Mouse (Mus musculus) lung, embryonic 16.5 days (tissue): ENCODE results near the gene Tnrc6b. TPM values are rescaled to one million over a fixed set of nuclear protein-coding genes. Genes with fewer than 3 reads are reported as not detected.
"Not testable (repeated sequence)": the region's sequence is repeated elsewhere in the genome, so short reads cannot be mapped to it uniquely, and the experiment has no call there.

Experiments used
- ATAC-seq: fragments of 200-750 bp; cut with Nextera tagmentation; 2 replicates; pipeline ENCODE4 v1.8.0; 2017; ENCODE audit warnings: low read depth, mild to moderate bottlenecking, moderate library complexity
- H3K27ac ChIP-seq: fragments of 300-500 bp; sonication (generic); 2 replicates; pipeline ENCODE4 v1.5.1; 2014; ENCODE audit warnings: mild to moderate bottlenecking, control low read depth, low read length
- H3K27me3 ChIP-seq: fragments of 300-500 bp; sonication (generic); 2 replicates; pipeline ENCODE4 v1.6.1; 2014; ENCODE audit warnings: low read depth, low read length, mixed read lengths; ENCODE audit not compliant: control insufficient read depth, insufficient read depth
- H3K36me3 ChIP-seq: fragments of 300-500 bp; sonication (generic); 2 replicates; pipeline ENCODE4 v1.6.1; 2014; ENCODE audit warnings: low read length; ENCODE audit not compliant: control insufficient read depth, insufficient read depth
- H3K4me1 ChIP-seq: fragments of 300-500 bp; sonication (generic); replicated peaks from 2 replicates; pipeline ENCODE4 v1.6.1; 2014; ENCODE audit warnings: low read length, mixed read lengths; ENCODE audit not compliant: control insufficient read depth, insufficient read depth
- H3K4me2 ChIP-seq: fragments of 300-500 bp; sonication (generic); 2 replicates; pipeline ENCODE4 v1.6.1; 2014; ENCODE audit warnings: low read depth, low read length, control low read depth
- H3K4me3 ChIP-seq: fragments of 300-500 bp; sonication (generic); 2 replicates; pipeline ENCODE4 v1.5.1; 2014; ENCODE audit warnings: mild to moderate bottlenecking, low read length, control low read depth
- H3K9ac ChIP-seq: fragments of 300-500 bp; sonication (generic); 2 replicates; pipeline ENCODE4 v1.6.1; 2014; ENCODE audit warnings: low read length, control low read depth
- H3K9me3 ChIP-seq: fragments of 300-500 bp; sonication (generic); 2 replicates; pipeline ENCODE4 v1.6.1; 2016; ENCODE audit warnings: low read length; ENCODE audit not compliant: control insufficient read depth
- WGBS: fragments of 180-500 bp; shearing (Covaris S2); extraction: QIAGEN DNeasy Blood & Tissue Kit; methylation state at CpG from one replicate; pipeline ENCODE4 v1.1.7; 2014; 5-methylcytosine and 5-hydroxymethylcytosine counted together
- polyA plus RNA-seq: library from polyadenylated mRNA; unstranded; fragments of >200 nt; fragmentation: Nextera tagmentation; extraction: Ambion mirVana; gene quantifications from 2 replicates; pipeline ENCODE4 v1.2.1, GENCODE M21; 2015

Gene Tnrc6b
- polyA plus RNA-seq, 1 experiment from 2014 or later = 30.8 TPM

- Histone ChIP-seq H3K9ac (no peak overlapping the region), H3K4me2 (no peak overlapping the region), H3K27me3 (no peaks in the 10 kb centered on the region), H3K4me1 (peaks cover 13% of the 10 kb centered on the region), H3K36me3 (no peaks in the 10 kb centered on the region), H3K27ac (no peak overlapping the region), H3K4me3 (no peak overlapping the region), H3K9me3 (no peaks in the 10 kb centered on the region)
- no peak for ATAC-seq
- 33% methylated on average over 3 of the region's 3 CpGs for WGBS
Observed at GRCm38 (mm10) chr15:80836246-80836645, 125.1 kb downstream of the Tnrc6b start.

GRCm38 (mm10) chr15:80838836-80839235 is 127.7 kb downstream of the Tnrc6b start:
- no peaks in the 10 kb centered on the region for H3K27me3 ChIP-seq
- H3K36me3 ChIP-seq = no peaks in the 10 kb centered on the region
- H3K9me3 ChIP-seq = no peaks in the 10 kb centered on the region
- WGBS = 56% methylated on average over 4 of the region's 4 CpGs
- no peak overlapping the region for H3K4me2 ChIP-seq
- H3K9ac ChIP-seq = no peak overlapping the region
- no peak for ATAC-seq
- H3K27ac ChIP-seq = no peak overlapping the region
- peaks cover 24% of the 10 kb centered on the region for H3K4me1 ChIP-seq
- no peak overlapping the region for H3K4me3 ChIP-seq

GRCm38 (mm10) chr15:80839653-80840420 is 128.7 kb downstream of the Tnrc6b start:
- Histone ChIP-seq H3K4me1 (peaks cover 24% of the 10 kb centered on the region), H3K36me3 (no peaks in the 10 kb centered on the region), H3K4me2 (no peak overlapping the region), H3K9ac (no peak overlapping the region), H3K4me3 (no peak overlapping the region), H3K27ac (no peak overlapping the region), H3K9me3 (no peaks in the 10 kb centered on the region), H3K27me3 (no peaks in the 10 kb centered on the region)
- WGBS = 59% methylated on average over 9 of the region's 9 CpGs
- no peak for ATAC-seq

GRCm38 (mm10) chr15:80844262-80844661 is 133.1 kb downstream of the Tnrc6b start:
- Histone ChIP-seq H3K9ac (no peak overlapping the region), H3K27ac (no peak overlapping the region), H3K36me3 (peaks cover 2% of the 10 kb centered on the region; the same call in 1 of the 2 replicates), H3K4me2 (no peak overlapping the region), H3K9me3 (no peaks in the 10 kb centered on the region), H3K4me1 (peaks cover 14% of the 10 kb centered on the region; the same call in 1 of the 2 replicates), H3K4me3 (no peak overlapping the region), H3K27me3 (no peaks in the 10 kb centered on the region)
- WGBS = 68% methylated on average over 1 of the region's 1 CpGs
- ATAC-seq = no peak

DNA sequence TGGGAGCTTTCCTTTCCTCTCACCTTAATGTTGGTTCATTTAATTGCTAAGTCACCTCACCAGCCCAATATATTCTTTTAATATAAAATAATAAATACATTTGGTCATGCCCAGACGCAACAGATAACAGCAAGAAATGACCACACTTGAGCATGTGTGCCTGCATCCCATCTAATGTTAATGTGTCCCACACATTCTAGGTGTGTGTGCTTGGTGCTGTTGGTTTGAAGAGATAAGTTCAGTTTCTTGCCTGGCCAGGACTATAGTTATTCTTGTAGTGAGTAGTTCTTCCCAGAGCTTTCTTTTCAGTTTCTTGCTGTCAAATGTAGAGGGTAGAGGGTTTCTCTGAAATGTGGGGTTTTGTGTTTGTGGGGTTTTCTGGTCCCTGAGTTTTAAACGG is 133.8 kb downstream of the Tnrc6b start:
- H3K4me2 ChIP-seq = no peak overlapping the region
- no peak overlapping the region for H3K27ac ChIP-seq
- H3K9me3 ChIP-seq = no peaks in the 10 kb centered on the region
- WGBS = 86% methylated on average over 2 of the region's 2 CpGs
- H3K36me3 ChIP-seq = peaks cover 2% of the 10 kb centered on the region; the same call in 1 of the 2 replicates
- no peak for ATAC-seq
- H3K27me3 ChIP-seq = no peaks in the 10 kb centered on the region
- H3K9ac ChIP-seq = no peak overlapping the region
- no peak overlapping the region for H3K4me3 ChIP-seq
- H3K4me1 ChIP-seq = peaks cover 12% of the 10 kb centered on the region; the same call in 1 of the 2 replicates

- no peak overlapping the region for H3K27ac ChIP-seq
- 0 out of 2 replicates have a peak, but pooled peaks have one; percentile 34 for ATAC-seq
- WGBS = 55% methylated on average over 8 of the region's 8 CpGs
Observed at GRCm38 (mm10) chr15:80850004-80850403, 138.9 kb downstream of the Tnrc6b start.

GRCm38 (mm10) chr15:80850682-80851475 is 139.8 kb downstream of the Tnrc6b start:
- peaks cover 2% of the 10 kb centered on the region; the same call in 1 of the 2 replicates for H3K36me3 ChIP-seq
- H3K9me3 ChIP-seq = no peaks in the 10 kb centered on the region
- no peak for ATAC-seq
- H3K27me3 ChIP-seq = no peaks in the 10 kb centered on the region
- WGBS = 62% methylated on average over 7 of the region's 7 CpGs
- H3K27ac ChIP-seq = no peak overlapping the region
- no peak overlapping the region for H3K4me2 ChIP-seq
- no peaks in the 10 kb centered on the region; the same call in 1 of the 2 replicates for H3K4me1 ChIP-seq
- H3K4me3 ChIP-seq = no peak overlapping the region
- no peak overlapping the region for H3K9ac ChIP-seq

More at GRCm38 (mm10) chr15:80850004-80850403, 138.9 kb downstream of the Tnrc6b start:
- Histone ChIP-seq H3K27me3 (no peaks in the 10 kb centered on the region), H3K9ac (no peak overlapping the region), H3K9me3 (no peaks in the 10 kb centered on the region), H3K4me1 (no peaks in the 10 kb centered on the region; the same call in 1 of the 2 replicates), H3K36me3 (peaks cover 2% of the 10 kb centered on the region; the same call in 1 of the 2 replicates), H3K4me3 (no peak overlapping the region), H3K4me2 (no peak overlapping the region)

- H3K27me3 ChIP-seq = no peaks in the 10 kb centered on the region
- peaks cover 2% of the 10 kb centered on the region; the same call in 1 of the 2 replicates for H3K36me3 ChIP-seq
- H3K4me2 ChIP-seq = no peak overlapping the region
- no peaks in the 10 kb centered on the region; the same call in 1 of the 2 replicates for H3K4me1 ChIP-seq
- no peak overlapping the region for H3K4me3 ChIP-seq
- no peak overlapping the region for H3K27ac ChIP-seq
- 91% methylated on average over 5 of the region's 5 CpGs for WGBS
- no peaks in the 10 kb centered on the region for H3K9me3 ChIP-seq
- no peak for ATAC-seq
- H3K9ac ChIP-seq = no peak overlapping the region
Observed at GRCm38 (mm10) chr15:80852122-80852521, 141.0 kb downstream of the Tnrc6b start.

DNA sequence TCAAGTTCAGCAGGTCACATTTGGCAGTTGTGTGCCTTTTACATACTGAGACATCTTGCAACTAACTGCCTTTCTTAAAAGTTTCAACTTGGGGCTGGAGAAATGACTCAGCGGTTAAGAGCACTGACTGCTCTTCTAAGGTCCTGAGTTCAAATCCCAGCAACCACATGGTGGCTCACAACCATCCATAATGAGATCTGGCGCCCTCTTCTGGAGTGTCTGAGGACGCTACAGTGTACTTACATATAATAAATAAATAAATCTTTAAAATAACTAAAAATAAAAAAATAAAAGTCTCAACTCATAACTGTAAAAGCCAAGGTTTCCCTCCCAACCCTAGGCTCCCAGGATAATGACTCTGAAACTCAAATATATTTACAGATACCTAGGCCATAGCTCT is 141.4 kb downstream of the Tnrc6b start:
- not testable (repeated sequence) for H3K27ac ChIP-seq, ATAC-seq, H3K36me3 ChIP-seq, H3K4me3 ChIP-seq, H3K9ac ChIP-seq, H3K4me1 ChIP-seq, H3K27me3 ChIP-seq, H3K4me2 ChIP-seq, H3K9me3 ChIP-seq
- 89% methylated on average over 3 of the region's 3 CpGs for WGBS
